ENCODE assay signal across 28 mouse cellular contexts in genomic region chr9:114678576-114678975, GRCm38 (mm10). TPM values are rescaled to one million over a fixed set of nuclear protein-coding genes. Genes with fewer than 3 reads are reported as not detected.
DNase-seq lines count a peak whose midpoint lies in the region; TF ChIP-seq lines count a peak whose summit lies in the region.
"Had no signal": no experiment of that assay in that cellular context is flagged by ENCODE, and none has a peak within 500 bp of the region (broad histone marks: within the 10 kb centered on the region; RNA-seq: fewer than 3 reads in every experiment).

No protein-coding gene starts in this region.

- WGBS in lung, adult 2 months = 66% methylated on average over 5 of the region's 5 CpGs

- no peak overlapping the region for H3K4me3 ChIP-seq in lung, adult 2 months (replicated peaks; ENCODE audit: extremely low read depth, low read depth, low read length)
- H3K4me3 ChIP-seq: erythroblast, embryonic 14.5 days; forebrain, embryonic 13.5 days; heart, embryonic 10.5 days; heart, embryonic 15.5 days; hindbrain, embryonic 12.5 days; intestine, embryonic 15.5 days; layer of hippocampus, adult 2 months; lung, embryonic 15.5 days; neural tube, embryonic 12.5 days had no signal

- DNase-seq in cerebellum, adult 9-10 months = peak; percentile 42
- no peak for DNase-seq in cerebellum, adult 11-12 months
- peak; percentile 10 for DNase-seq in lung, postnatal 14 days
- no peak for DNase-seq in lung, adult 2 months
- peak; percentile 40 for DNase-seq in gonadal fat pad, adult 2 months (ENCODE audit: low read depth)
- DNase-seq in adrenal gland, adult 2 months = no peak
- no peak for DNase-seq in left cerebral cortex, postnatal 10 days (ENCODE audit: extremely low spot score in 1 of 2, low spot score in 2 of 2)
- no peak for DNase-seq in gastrocnemius, postnatal 14 days
- DNase-seq: adrenal gland, postnatal 14 days; cerebellum, adult 11 months; cerebellum, postnatal 10 days; heart, adult 11 months; heart, postnatal 36 days; kidney, adult 2 months; kidney, postnatal 36 days; left cerebral cortex, postnatal 4 days; right cerebral cortex, adult 18-20 months; thymus, adult 18-20 months; thymus, postnatal 25 days had no signal

- no peaks in the 10 kb centered on the region for H3K4me1 ChIP-seq in lung, adult 2 months (ENCODE audit: control insufficient read depth, insufficient read depth, low read length)
- H3K4me1 ChIP-seq: forebrain, embryonic 13.5 days; lung, embryonic 15.5 days; neural tube, embryonic 12.5 days had no signal

- TF ChIP-seq POLR2A in lung, adult 2 months (IDR thresholded peaks at IDR 0.05; ENCODE audit: borderline replicate concordance, extremely low read depth, low read depth, low read length) = no peak

- no peak for TF ChIP-seq CTCF in lung, adult 2 months (IDR thresholded peaks at IDR 0.05; ENCODE audit: insufficient read depth, low read length)

- intact Hi-C loops in left cerebral cortex, postnatal 10 days (cut with DNase I) = no loop called here
- intact Hi-C loops in gastrocnemius, postnatal 14 days (cut with DNase I; ENCODE audit: low total_unique reads) = no loop called here

RNA-seq across cellular contexts. Expression of gene Dync1li1, which starts 10.0 kb away (rescaled TPM):
- 15.4 and 17.8 TPM in 2 replicates for polyA plus RNA-seq in lung, adult 2 months (2012; rRNA removed)
- 14.7 and 18.8 TPM in 2 replicates for polyA plus RNA-seq in gonadal fat pad, adult 2 months (2012; rRNA removed)
- 10 to 100 TPM; 42.1 to 42.6 TPM for total RNA-seq in adrenal gland, adult 2 months (2021)
- polyA plus RNA-seq in adrenal gland, adult 2 months (2012; rRNA removed) = 10.6 and 11.7 TPM in 2 replicates
- total RNA-seq in left cerebral cortex, postnatal 10 days (2021) = 100 to 1,000 TPM; 110 to 118 TPM
- total RNA-seq in gastrocnemius, postnatal 14 days (2021) = 10 to 100 TPM; 31.3 to 34.1 TPM

RNA-seq across cellular contexts. Expression of gene Cnot10, which starts 38.6 kb away (rescaled TPM):
- 23.0 and 28.9 TPM in 2 replicates for polyA plus RNA-seq in lung, adult 2 months (2012; rRNA removed)
- polyA plus RNA-seq in gonadal fat pad, adult 2 months (2012; rRNA removed) = 31.2 and 32.7 TPM in 2 replicates
- total RNA-seq in adrenal gland, adult 2 months (2021) = 10 to 100 TPM; 31.9 to 36.2 TPM
- 13.8 and 16.8 TPM in 2 replicates for polyA plus RNA-seq in adrenal gland, adult 2 months (2012; rRNA removed)
- total RNA-seq in left cerebral cortex, postnatal 10 days (2021) = 10 to 100 TPM; 50.8 to 52.2 TPM
- total RNA-seq in gastrocnemius, postnatal 14 days (2021) = 10 to 100 TPM; 15.3 to 15.4 TPM

RNA-seq across cellular contexts. Expression of gene Cmtm6, which starts 52.3 kb away (rescaled TPM):
- polyA plus RNA-seq in lung, adult 2 months (2012; rRNA removed) = 50.9 and 79.8 TPM in 2 replicates
- 58.3 and 67.6 TPM in 2 replicates for polyA plus RNA-seq in gonadal fat pad, adult 2 months (2012; rRNA removed)
- 10 to 100 TPM; 67.0 to 92.3 TPM for total RNA-seq in adrenal gland, adult 2 months (2021)
- 33.5 and 44.6 TPM in 2 replicates for polyA plus RNA-seq in adrenal gland, adult 2 months (2012; rRNA removed)
- 10 to 100 TPM; 24.5 to 25.5 TPM for total RNA-seq in left cerebral cortex, postnatal 10 days (2021)
- 10 to 100 TPM; 11.2 to 14.2 TPM for total RNA-seq in gastrocnemius, postnatal 14 days (2021)

Comparison
In these comparisons a context has a peak if more than half of its experiments do, and no peak if none do; other contexts are left out.
1. DNase-seq: peak in cerebellum, adult 9-10 months (single experiment), lung, postnatal 14 days (single experiment) and gonadal fat pad, adult 2 months (single experiment); none in cerebellum, adult 11-12 months (single experiment), lung, adult 2 months (single experiment), adrenal gland, adult 2 months (single experiment), left cerebral cortex, postnatal 10 days (0 of 2) and gastrocnemius, postnatal 14 days (single experiment).